Mouse (Mus musculus): ENCODE data around the gene Mob2.

GRCm38 (mm10) chr7:142084395-142084794 is 23.5 kb upstream of the Mob2 start:
- TF ChIP-seq POLR2A (IDR thresholded peaks at IDR 0.05; ENCODE audit: borderline replicate concordance, control insufficient read depth, low read depth, low read length): 0 out of 2 replicates have a peak, but pooled peaks have one; percentile 10
- no peak for TF ChIP-seq CTCF (IDR thresholded peaks at IDR 0.05; ENCODE audit: control insufficient read depth, insufficient read depth, low read length)

Measured in bone marrow, adult 2 months (tissue).